Mouse (Mus musculus): ENCODE results near the gene Uso1. TPM values are rescaled to one million over a fixed set of nuclear protein-coding genes. Genes with fewer than 3 reads are reported as not detected.

The Uso1 gene
- polyA plus RNA-seq, 1 experiment = 25.1 TPM

- Histone ChIP-seq H3K27ac (ENCODE audit: insufficient read depth, low read depth, low read length) (no peak overlapping the region), H3K27me3 (ENCODE audit: control insufficient read depth, insufficient read depth, low read length) (no peaks in the 10 kb centered on the region), H3K4me3 (ENCODE audit: low read depth, low read length) (peak overlapping the region; percentile 41), H3K36me3 (ENCODE audit: control insufficient read depth, insufficient read depth, low read length) (no peaks in the 10 kb centered on the region), H3K4me1 (ENCODE audit: control insufficient read depth, insufficient read depth, insufficient read length, low read length) (no peaks in the 10 kb centered on the region)
- TF ChIP-seq CTCF (IDR thresholded peaks at IDR 0.05; ENCODE audit: extremely low read depth, insufficient read length, insufficient replicate concordance, low read depth, low read length) (no peak), POLR2A (IDR thresholded peaks at IDR 0.05; ENCODE audit: low read depth, low read length) (no peak)
- 10% methylated on average over 10 of the region's 10 CpGs for WGBS
Measured at GRCm38 (mm10) chr5:92112585-92112984, 25.2 kb upstream of the Uso1 start.

GRCm38 (mm10) chr5:92113484-92113883, 24.3 kb upstream of the Uso1 start:
- WGBS = 93% methylated on average over 7 of the region's 7 CpGs
- H3K4me1 ChIP-seq (ENCODE audit: control insufficient read depth, insufficient read depth, insufficient read length, low read length) = no peaks in the 10 kb centered on the region
- TF ChIP-seq CTCF (IDR thresholded peaks at IDR 0.05; ENCODE audit: extremely low read depth, insufficient read length, insufficient replicate concordance, low read depth, low read length) = no peak
- TF ChIP-seq POLR2A (IDR thresholded peaks at IDR 0.05; ENCODE audit: low read depth, low read length) = no peak

DNA sequence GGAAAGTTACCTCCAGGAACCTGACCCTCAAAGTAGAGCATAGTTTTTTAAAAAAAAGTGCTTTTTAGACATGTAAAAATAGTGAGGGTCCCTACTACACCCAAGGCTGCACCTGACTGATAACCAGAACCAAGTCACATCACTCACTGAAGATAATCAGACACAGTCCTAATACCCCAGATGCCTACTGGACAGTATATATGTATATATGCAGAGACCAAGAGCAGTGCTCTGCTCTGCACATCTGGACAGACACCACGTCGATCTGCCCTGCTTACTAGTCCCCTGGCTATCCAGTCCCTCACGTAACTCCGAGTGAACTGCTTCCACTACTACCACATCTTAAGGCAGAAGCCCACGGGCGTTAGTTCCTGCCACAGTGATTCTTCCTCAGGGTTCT, 23.5 kb upstream of the Uso1 start:
- H3K27me3 ChIP-seq (ENCODE audit: control insufficient read depth, insufficient read depth, low read length) = no peaks in the 10 kb centered on the region
- WGBS = 83% methylated on average over 6 of the region's 6 CpGs
- H3K27ac ChIP-seq (ENCODE audit: insufficient read depth, low read depth, low read length) = no peak overlapping the region
- H3K4me3 ChIP-seq (ENCODE audit: low read depth, low read length) = no peak overlapping the region
- H3K4me1 ChIP-seq (ENCODE audit: control insufficient read depth, insufficient read depth, insufficient read length, low read length) = no peaks in the 10 kb centered on the region
- H3K36me3 ChIP-seq (ENCODE audit: control insufficient read depth, insufficient read depth, low read length) = no peaks in the 10 kb centered on the region
- TF ChIP-seq CTCF (IDR thresholded peaks at IDR 0.05; ENCODE audit: extremely low read depth, insufficient read length, insufficient replicate concordance, low read depth, low read length) = no peak
- no peak for TF ChIP-seq POLR2A (IDR thresholded peaks at IDR 0.05; ENCODE audit: low read depth, low read length)

More at GRCm38 (mm10) chr5:92113484-92113883, 24.3 kb upstream of the Uso1 start:
- Histone ChIP-seq H3K27me3 (ENCODE audit: control insufficient read depth, insufficient read depth, low read length) (no peaks in the 10 kb centered on the region), H3K36me3 (ENCODE audit: control insufficient read depth, insufficient read depth, low read length) (no peaks in the 10 kb centered on the region), H3K27ac (ENCODE audit: insufficient read depth, low read depth, low read length) (no peak overlapping the region), H3K4me3 (ENCODE audit: low read depth, low read length) (no peak overlapping the region)

GRCm38 (mm10) chr5:92114939-92115338, 22.8 kb upstream of the Uso1 start:
- H3K4me3 ChIP-seq (ENCODE audit: low read depth, low read length) = no peak overlapping the region

DNA sequence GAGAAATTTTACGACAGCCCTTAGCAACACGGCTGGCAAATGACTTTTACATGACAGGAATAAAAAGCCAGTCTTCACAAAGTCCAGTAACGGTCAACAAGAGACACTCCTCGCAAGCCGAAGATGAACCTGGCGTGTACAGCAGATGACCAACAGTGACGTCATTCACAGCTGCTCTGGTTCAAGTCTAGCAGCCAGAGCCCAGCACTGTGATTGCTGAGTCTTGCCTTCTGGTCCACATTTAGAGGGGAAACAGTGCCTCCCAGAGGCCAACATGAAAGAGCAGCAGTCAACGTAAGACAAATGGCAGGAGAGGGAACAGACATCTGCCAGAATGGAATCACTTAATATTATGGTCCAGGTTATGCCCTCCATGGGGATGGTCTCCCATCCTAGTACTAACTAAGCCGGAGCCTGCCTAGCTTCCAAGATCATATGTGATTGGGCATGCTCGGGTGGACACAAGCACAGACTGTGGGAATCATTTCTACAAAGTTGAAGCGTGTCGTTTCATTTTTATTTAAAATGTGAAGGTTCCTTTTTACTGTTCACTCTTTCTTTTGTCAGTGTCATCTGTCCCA, 19.8 kb upstream of the Uso1 start:
- Histone ChIP-seq H3K36me3 (ENCODE audit: control insufficient read depth, insufficient read depth, low read length) (no peaks in the 10 kb centered on the region), H3K27ac (ENCODE audit: insufficient read depth, low read depth, low read length) (no peak overlapping the region), H3K27me3 (ENCODE audit: control insufficient read depth, insufficient read depth, low read length) (no peaks in the 10 kb centered on the region), H3K4me1 (ENCODE audit: control insufficient read depth, insufficient read depth, insufficient read length, low read length) (no peaks in the 10 kb centered on the region), H3K4me3 (ENCODE audit: low read depth, low read length) (no peak overlapping the region)
- WGBS = 31% methylated on average over 12 of the region's 12 CpGs
- TF ChIP-seq POLR2A (IDR thresholded peaks at IDR 0.05; ENCODE audit: low read depth, low read length) (no peak), CTCF (IDR thresholded peaks at IDR 0.05; ENCODE audit: extremely low read depth, insufficient read length, insufficient replicate concordance, low read depth, low read length) (peak; percentile 81; the same call in 1 of the 2 replicates)

More at GRCm38 (mm10) chr5:92114939-92115338, 22.8 kb upstream of the Uso1 start:
- Histone ChIP-seq H3K27me3 (ENCODE audit: control insufficient read depth, insufficient read depth, low read length) (no peaks in the 10 kb centered on the region), H3K27ac (ENCODE audit: insufficient read depth, low read depth, low read length) (no peak overlapping the region), H3K4me1 (ENCODE audit: control insufficient read depth, insufficient read depth, insufficient read length, low read length) (no peaks in the 10 kb centered on the region), H3K36me3 (ENCODE audit: control insufficient read depth, insufficient read depth, low read length) (no peaks in the 10 kb centered on the region)
- TF ChIP-seq CTCF (IDR thresholded peaks at IDR 0.05; ENCODE audit: extremely low read depth, insufficient read length, insufficient replicate concordance, low read depth, low read length) (no peak), POLR2A (IDR thresholded peaks at IDR 0.05; ENCODE audit: low read depth, low read length) (no peak)
- 92% methylated on average over 2 of the region's 2 CpGs for WGBS

DNA sequence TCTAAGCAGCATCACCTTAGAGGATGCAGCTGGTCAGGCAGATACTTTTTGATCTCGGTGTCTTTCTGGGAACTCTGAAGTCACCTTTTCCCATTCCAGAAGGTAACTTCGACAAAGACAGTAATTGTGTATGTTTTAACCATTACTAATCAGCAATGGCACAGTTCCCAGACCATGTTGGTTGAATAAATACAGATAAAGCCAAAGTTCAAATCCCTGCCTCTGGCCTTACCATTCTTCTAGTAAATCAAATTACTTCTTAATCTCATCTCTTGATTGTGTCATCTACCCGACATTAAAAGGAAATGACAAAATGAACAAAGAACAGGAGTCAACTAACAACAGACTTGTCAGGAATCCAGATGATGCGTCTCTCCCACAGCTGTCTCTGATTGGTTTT, 16.1 kb upstream of the Uso1 start:
- Histone ChIP-seq H3K4me1 (ENCODE audit: control insufficient read depth, insufficient read depth, insufficient read length, low read length) (no peaks in the 10 kb centered on the region), H3K36me3 (ENCODE audit: control insufficient read depth, insufficient read depth, low read length) (no peaks in the 10 kb centered on the region), H3K27ac (ENCODE audit: insufficient read depth, low read depth, low read length) (no peak overlapping the region), H3K4me3 (ENCODE audit: low read depth, low read length) (no peak overlapping the region), H3K27me3 (ENCODE audit: control insufficient read depth, insufficient read depth, low read length) (no peaks in the 10 kb centered on the region)
- 16% methylated on average over 4 of the region's 4 CpGs for WGBS
- TF ChIP-seq POLR2A (IDR thresholded peaks at IDR 0.05; ENCODE audit: low read depth, low read length) = no peak
- TF ChIP-seq CTCF (IDR thresholded peaks at IDR 0.05; ENCODE audit: extremely low read depth, insufficient read length, insufficient replicate concordance, low read depth, low read length) = no peak

DNA sequence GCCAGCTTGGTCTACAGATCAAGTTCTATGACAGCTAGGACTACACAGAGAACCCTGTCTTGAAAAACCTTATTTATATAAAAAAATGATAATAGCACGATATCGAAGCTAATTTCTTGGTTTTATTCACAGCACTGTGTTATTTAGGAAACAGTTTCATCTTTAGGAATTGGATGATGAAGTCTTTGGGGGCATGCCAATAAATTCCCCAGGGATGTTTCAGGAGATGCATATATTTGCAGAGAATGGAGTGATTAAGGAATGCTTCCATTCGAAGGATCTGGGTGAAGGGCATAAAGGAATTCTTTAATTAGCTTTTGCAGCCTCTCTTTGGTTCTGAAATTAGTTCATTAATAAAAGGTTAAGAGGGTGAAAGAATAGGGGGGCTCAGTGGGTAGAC, 12.3 kb upstream of the Uso1 start:
- Histone ChIP-seq H3K27me3 (ENCODE audit: control insufficient read depth, insufficient read depth, low read length) (no peaks in the 10 kb centered on the region), H3K4me1 (ENCODE audit: control insufficient read depth, insufficient read depth, insufficient read length, low read length) (no peaks in the 10 kb centered on the region), H3K4me3 (ENCODE audit: low read depth, low read length) (no peak overlapping the region), H3K27ac (ENCODE audit: insufficient read depth, low read depth, low read length) (no peak overlapping the region), H3K36me3 (ENCODE audit: control insufficient read depth, insufficient read depth, low read length) (no peaks in the 10 kb centered on the region)
- 89% methylated on average over 3 of the region's 3 CpGs for WGBS
- TF ChIP-seq POLR2A (IDR thresholded peaks at IDR 0.05; ENCODE audit: low read depth, low read length) = no peak
- TF ChIP-seq CTCF (IDR thresholded peaks at IDR 0.05; ENCODE audit: extremely low read depth, insufficient read length, insufficient replicate concordance, low read depth, low read length) = no peak

Measured in small intestine, adult 2 months (tissue).